Mouse (Mus musculus): ENCODE results near the gene Cdc26. TPM values are rescaled to one million over a fixed set of nuclear protein-coding genes. Genes with fewer than 3 reads are reported as not detected.

Cdc26 gene
- polyA plus RNA-seq, 1 experiment from 2014 or later = 77.1 TPM

GRCm38 (mm10) chr4:62344000-62344399 is 64.4 kb downstream of the Cdc26 start:
- no peaks in the 10 kb centered on the region for H3K27me3 ChIP-seq (ENCODE audit: control insufficient read depth, insufficient read depth, low read length)
- H3K4me1 ChIP-seq (ENCODE audit: control insufficient read depth, insufficient read depth, low read length) = no peaks in the 10 kb centered on the region
- H3K27ac ChIP-seq (ENCODE audit: low read depth, low read length) = no peak overlapping the region
- H3K36me3 ChIP-seq (ENCODE audit: control insufficient read depth, insufficient read depth, low read length) = peaks cover 21% of the 10 kb centered on the region
- 96% methylated on average over 1 of the region's 1 CpGs for WGBS
- no peak overlapping the region for H3K9ac ChIP-seq (replicated peaks; ENCODE audit: low read depth, low read length)
- no peak for ATAC-seq (ENCODE audit: low read depth)
- no peak overlapping the region for H3K4me2 ChIP-seq (ENCODE audit: low read depth, low read length)
- no peaks in the 10 kb centered on the region for H3K9me3 ChIP-seq (ENCODE audit: control insufficient read depth, low read length)
- no peak overlapping the region for H3K4me3 ChIP-seq (ENCODE audit: low read depth, low read length)

- no peaks in the 10 kb centered on the region for H3K27me3 ChIP-seq (ENCODE audit: control insufficient read depth, insufficient read depth, low read length)
- H3K9ac ChIP-seq (replicated peaks; ENCODE audit: low read depth, low read length) = no peak overlapping the region
- H3K27ac ChIP-seq (ENCODE audit: low read depth, low read length) = no peak overlapping the region
- no peak for ATAC-seq (ENCODE audit: low read depth)
- WGBS = 94% methylated on average over 5 of the region's 5 CpGs
- no peaks in the 10 kb centered on the region for H3K4me1 ChIP-seq (ENCODE audit: control insufficient read depth, insufficient read depth, low read length)
- no peaks in the 10 kb centered on the region for H3K9me3 ChIP-seq (ENCODE audit: control insufficient read depth, low read length)
- no peak overlapping the region for H3K4me3 ChIP-seq (ENCODE audit: low read depth, low read length)
- peaks cover 34% of the 10 kb centered on the region for H3K36me3 ChIP-seq (ENCODE audit: control insufficient read depth, insufficient read depth, low read length)
- H3K4me2 ChIP-seq (ENCODE audit: low read depth, low read length) = no peak overlapping the region
These were observed 69.9 kb downstream of the Cdc26 start for GRCm38 (mm10) chr4:62338536-62338935.

Other genes starting within 250 kb of the Cdc26 start
- gene Zfp37, start 177.6 kb downstream of the Cdc26 start, polyA plus RNA-seq (2014; fragmentation: Nextera tagmentation; extraction: Ambion mirVana) = 38.7 and 40.8 TPM in 2 replicates
- 10.9 and 17.5 TPM in 2 replicates for gene Slc31a2, start 146.1 kb downstream of the Cdc26 start, polyA plus RNA-seq (2014; fragmentation: Nextera tagmentation; extraction: Ambion mirVana)
- 24.1 and 26.7 TPM in 2 replicates for gene Fkbp15, start 48.1 kb downstream of the Cdc26 start, polyA plus RNA-seq (2014; fragmentation: Nextera tagmentation; extraction: Ambion mirVana)
- gene Slc31a1, start 47.9 kb downstream of the Cdc26 start, polyA plus RNA-seq (2014; fragmentation: Nextera tagmentation; extraction: Ambion mirVana) = 26.3 and 32.1 TPM in 2 replicates
- gene Prpf4, start 155 bp upstream of the Cdc26 start, polyA plus RNA-seq (2014; fragmentation: Nextera tagmentation; extraction: Ambion mirVana) = 15.3 and 18.4 TPM in 2 replicates
- 0.19 TPM in 1 of 2 replicates, not detected in the other for gene Rnf183, start 26.6 kb upstream of the Cdc26 start, polyA plus RNA-seq (2014; fragmentation: Nextera tagmentation; extraction: Ambion mirVana)
- gene Wdr31, start 62.3 kb upstream of the Cdc26 start, polyA plus RNA-seq (2014; fragmentation: Nextera tagmentation; extraction: Ambion mirVana) = 10.2 and 11.8 TPM in 2 replicates
- gene Bspry, start 71.4 kb upstream of the Cdc26 start, polyA plus RNA-seq (2014; fragmentation: Nextera tagmentation; extraction: Ambion mirVana) = 0.60 and 0.91 TPM in 2 replicates
- 13.6 and 15.6 TPM in 2 replicates for gene Hdhd3, start 94.8 kb upstream of the Cdc26 start, polyA plus RNA-seq (2014; fragmentation: Nextera tagmentation; extraction: Ambion mirVana)
- 69.9 and 79.0 TPM in 2 replicates for gene Alad, start 111.3 kb upstream of the Cdc26 start, polyA plus RNA-seq (2014; fragmentation: Nextera tagmentation; extraction: Ambion mirVana)
- gene Pole3, start 116.4 kb upstream of the Cdc26 start, polyA plus RNA-seq (2014; fragmentation: Nextera tagmentation; extraction: Ambion mirVana) = 50.7 and 52.7 TPM in 2 replicates
- 1.2 and 1.3 TPM in 2 replicates for gene 4933430I17Rik, start 116.7 kb upstream of the Cdc26 start, polyA plus RNA-seq (2014; fragmentation: Nextera tagmentation; extraction: Ambion mirVana)
- gene Rgs3, start 151.2 kb upstream of the Cdc26 start, polyA plus RNA-seq (2014; fragmentation: Nextera tagmentation; extraction: Ambion mirVana) = 30.1 and 32.5 TPM in 2 replicates